Mouse (Mus musculus) liver (tissue): Measurements from ENCODE around the gene Fxyd3.

Experiments used
- DNase-seq: peaks from one replicate; pipeline ENCODE4 v3.0.0-alpha.2; 2020; ENCODE audit warnings: mixed read lengths

Gene Fxyd3

DNA sequence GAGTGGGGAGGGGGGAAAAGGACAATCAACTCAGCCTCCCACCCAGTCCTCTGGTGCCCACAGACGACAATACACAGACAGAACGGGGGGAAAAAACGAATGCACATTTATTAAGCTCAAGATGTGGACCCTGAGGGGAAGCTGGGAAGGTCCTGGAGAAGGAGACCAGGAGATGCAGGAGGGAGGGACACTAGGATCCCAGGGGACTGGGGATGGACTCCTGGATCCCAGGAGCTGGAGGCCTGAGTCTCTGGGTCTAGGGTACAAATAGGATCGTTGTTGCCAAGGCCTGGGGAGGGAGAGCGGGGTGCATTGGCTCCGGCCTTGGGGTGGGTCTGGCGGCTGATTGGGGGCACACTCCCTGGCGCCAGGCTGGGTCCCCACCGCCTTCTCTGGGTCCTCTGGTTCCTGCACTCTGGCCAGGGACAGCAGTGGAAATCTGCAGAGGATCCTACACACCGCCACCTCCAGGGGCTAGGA lies 34.0 kb downstream of the Fxyd3 start, which contains the start of gene Fxyd5:
Gene Fxyd5, minus strand, starts transcription at position 51 of the 480 bp plus-strand sequence.
- no peak for DNase-seq

DNA sequence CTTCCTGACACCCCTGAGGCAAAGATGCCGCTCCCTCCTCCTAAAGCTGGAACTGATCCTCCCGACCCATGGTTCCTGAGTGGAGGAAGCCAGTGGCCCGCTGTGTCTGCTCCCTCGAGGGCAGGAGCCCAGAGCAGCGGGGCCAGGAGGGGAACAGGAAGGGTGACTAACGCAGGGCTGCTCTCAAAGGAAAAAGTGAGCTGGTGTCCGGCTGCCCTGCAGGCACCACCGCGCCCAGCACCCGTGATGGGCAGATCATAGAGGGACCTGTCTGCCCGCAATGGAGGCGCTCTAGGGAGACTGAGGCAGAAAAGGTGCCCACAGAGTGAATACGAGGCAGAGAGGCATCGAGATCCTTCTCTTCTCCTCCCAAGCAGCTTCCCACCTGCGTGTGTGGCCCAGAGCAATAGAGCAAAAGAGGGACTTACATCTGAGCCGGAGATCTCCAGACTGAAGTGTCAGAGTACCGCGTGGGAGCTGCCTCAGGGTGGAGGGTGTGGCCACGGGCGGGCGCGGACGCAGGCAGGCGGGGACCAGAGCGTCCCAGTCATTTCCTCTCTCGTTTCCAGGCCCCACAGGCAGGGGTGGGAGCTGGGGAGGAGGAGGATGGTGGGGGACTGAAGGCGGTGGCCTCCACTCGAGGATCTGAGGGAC lies 34.7 kb downstream of the Fxyd3 start:
- DNase-seq: no peak

DNA sequence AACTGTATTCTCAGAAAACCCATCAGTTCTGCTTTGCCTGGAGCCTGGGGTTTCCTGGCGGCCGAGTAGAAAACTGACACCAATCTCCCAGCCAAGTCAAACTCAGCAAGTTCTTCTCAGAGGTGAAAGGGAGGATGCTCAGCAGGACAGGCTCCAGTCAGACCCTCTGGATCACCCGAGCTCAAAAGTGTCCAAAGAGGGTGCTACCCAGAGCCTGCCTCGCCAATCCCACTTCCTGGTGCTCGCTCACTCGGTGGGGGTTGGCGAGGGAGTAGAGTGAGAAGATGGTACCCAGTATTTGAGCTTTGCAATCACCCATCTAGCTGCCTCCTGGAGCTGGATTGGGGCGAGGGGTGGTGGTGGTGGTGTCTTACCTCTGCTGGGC lies 35.5 kb downstream of the Fxyd3 start:
- no peak for DNase-seq

DNA sequence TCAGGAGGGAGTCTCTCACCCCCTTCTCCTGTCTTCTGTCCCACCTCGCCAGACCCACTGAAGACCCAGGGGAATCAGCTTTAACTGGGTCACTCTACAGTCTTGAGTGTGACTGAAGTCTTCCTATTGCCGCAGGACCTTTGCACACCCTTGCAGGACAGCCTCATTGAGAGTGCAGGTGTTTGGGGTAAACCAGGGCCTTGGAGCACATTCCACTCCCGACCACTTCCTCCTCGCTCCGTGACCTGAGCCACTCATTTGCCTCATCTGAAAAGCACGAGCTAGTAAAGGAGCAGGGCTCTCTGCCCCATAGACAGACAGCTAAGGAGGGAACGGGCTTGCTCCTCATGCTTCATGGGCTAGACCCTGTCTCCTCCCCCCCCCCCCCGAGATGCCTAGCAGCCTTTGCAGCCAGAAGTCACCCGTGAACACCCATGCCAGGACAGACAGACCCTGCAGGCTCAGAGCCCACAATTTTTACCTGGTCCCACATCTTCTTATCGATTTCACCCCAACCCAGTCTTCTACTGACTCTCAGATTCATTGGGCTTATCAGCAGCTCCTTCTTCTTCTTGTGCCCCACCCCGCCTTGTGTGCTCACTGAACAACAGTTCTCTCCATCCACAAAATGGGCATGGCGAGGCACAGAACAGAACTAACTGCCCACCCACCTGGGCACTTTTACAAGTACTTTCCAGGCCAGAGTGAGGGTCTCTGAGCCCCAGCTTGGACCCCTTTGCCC lies 36.1 kb downstream of the Fxyd3 start:
- no peak for DNase-seq

DNA sequence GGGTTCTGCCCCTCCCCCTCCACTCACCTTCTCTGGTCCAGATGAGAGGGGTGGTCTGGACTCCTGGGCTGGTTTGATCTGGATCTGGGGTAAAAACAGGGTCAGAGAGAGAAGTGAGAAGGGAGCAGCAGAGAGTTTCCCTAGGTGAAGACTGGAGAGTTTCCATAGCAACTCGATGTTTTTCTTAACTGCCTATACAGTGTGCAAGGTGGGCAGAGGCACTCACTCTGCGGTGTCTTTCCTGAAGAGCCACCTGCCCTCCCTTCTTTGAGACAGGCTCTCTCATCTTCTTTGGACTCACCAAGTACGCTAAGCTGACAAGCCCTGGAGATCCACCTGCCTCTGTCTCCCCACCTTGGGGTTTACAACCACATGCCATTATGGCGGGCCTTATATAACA lies 37.5 kb downstream of the Fxyd3 start:
- DNase-seq: no peak

DNA sequence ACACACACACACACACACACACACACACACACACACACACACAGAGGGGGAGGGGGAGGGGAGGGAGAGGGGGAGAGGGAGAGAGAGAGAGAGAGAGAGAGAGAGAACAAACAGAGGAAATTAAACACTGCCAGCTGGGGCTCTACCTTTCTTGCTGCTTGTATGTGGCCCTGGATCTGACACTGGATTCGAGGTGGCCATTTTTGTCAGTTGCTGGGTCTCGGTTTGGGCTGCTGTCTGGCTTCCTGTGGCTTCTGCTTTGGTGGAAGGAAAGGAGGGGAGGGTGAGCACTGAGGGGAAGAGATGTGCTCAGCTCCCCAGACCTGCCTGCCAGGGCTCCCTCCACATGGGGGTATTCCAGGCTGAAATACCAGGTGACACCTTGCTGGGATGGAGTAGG lies 38.8 kb downstream of the Fxyd3 start:
- no peak for DNase-seq

DNA sequence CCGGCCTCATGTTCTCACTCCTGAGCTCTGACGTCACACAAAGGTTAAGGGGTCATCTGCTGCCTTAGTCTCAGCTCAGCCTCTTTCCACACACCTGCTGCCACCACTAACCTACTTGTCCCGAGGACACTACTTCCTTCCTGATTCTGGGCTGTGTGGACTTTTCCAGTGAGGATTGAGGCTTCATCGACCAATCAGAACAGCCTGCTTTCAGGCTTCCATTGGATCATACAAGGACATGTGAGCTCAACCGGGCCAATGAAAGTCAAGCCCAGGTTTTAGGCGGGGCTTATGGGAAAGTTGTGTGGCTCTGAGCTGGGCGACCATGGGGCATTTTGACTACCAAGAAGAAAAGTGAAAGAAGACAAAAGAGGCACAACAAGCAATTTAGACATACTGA lies 39.6 kb downstream of the Fxyd3 start:
- DNase-seq: no peak

DNA sequence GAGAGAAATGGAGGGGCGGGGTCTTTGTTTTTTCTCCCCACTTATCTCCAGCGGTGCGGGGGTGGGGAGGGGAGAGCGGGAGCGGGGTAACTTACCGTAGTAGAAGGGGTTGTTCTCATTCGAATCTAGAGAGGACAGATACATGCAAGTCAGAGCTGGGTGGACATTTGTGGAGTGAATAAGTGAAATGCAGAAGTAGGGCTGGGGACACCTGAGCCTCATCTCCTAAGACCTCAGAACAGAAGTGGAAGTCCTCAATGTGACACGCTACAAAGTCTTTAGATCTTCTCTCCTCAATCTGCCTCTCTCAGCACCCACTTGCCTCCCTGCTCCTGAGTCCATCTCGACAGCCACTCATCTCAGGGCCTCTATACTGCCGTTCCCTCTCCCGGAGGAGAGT lies 41.2 kb downstream of the Fxyd3 start:
- DNase-seq: no peak

DNA sequence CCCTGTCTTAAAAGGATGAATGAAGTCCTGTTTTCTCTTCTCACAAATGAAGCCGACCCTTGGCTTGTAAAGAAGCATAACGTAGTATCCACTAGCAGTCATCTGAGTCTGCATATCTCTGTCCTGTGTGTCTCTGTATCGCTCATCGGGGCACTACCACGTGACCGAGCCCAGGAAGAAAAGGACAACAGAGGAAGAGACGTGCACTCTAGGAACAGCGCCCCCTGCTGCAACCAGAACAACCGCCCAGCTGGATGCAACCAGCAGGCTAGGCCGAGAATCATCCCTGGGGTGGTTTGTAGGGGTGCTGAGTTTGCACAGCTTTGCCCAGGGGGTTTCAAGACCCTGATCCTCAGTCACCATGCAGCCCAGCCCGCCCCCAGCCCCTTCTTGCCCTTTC lies 41.7 kb downstream of the Fxyd3 start:
- DNase-seq: peak; percentile 54

DNA sequence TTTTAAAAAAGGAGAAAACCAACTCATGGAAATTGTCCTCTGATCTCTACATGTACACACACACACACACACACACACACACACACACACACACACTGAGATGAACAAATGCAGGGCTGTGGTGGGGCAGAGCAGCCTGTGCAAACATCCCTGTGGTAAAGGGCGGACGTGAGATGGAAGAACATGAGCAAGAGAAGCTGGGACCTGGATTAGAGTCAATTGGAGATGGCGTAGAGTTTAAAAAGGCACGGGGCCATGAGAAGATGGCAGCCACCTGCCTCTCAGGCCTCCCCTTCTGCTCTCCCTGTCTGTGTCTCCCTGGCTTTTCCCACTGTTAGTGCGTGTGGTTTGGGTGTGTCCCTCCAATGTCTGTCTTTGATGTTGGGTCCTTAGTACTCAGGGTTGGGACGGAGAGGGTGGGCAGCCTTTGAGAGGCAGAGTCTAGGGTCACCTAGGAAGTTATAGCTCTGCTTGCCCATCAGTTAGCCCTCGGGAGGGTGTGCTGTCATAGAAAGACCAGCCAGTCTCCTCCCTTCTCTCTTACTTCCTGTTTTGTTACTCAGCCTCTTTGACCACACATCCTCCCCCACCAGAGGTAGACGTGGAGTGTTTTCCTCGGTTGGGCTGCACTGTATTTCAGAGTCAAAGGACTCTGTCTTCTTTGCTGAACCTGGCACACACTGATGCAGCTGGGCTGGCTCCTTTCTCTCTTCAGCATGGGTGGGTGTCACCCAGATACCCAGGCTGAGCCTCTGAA lies 42.9 kb downstream of the Fxyd3 start:
- DNase-seq: no peak

DNA sequence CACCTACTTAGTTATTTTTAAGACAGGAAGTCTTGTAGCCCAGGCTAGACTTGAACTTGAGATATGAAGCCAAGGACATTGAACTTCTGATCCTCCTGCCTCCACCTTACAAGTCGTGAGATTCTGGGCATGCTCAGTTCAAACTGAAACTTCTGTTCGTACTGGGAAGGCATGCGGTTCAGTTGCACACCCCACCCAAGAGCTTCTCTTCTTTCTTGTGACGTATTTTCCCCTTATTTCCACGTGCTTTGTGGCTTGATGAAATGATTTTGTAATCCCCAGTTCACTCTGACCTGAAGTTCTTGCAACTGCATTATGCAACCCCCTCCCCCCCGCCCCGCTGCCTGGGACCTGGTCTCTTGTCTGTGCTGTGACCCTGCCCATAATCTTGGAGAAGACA lies 44.8 kb downstream of the Fxyd3 start:
- DNase-seq: no peak

DNA sequence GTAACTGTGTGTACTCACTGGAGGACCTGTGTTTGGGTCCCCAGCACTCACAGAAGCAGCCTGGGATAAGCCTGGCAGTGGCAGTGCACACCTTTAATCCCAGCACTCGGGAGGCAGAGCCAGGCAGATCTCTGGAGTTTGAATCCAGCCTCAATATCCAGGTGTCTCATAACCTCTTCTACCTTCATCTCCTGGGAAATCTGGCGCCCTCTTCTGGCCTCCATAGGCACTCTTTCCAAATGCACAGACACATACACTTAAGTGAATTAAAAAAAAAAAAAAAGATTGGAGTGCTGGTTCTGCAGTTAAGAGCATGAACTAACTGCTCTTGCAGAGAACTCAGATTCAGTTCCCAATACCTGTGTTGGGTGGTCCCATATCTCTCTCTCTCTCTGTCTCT lies 45.8 kb downstream of the Fxyd3 start:
- no peak for DNase-seq

DNA sequence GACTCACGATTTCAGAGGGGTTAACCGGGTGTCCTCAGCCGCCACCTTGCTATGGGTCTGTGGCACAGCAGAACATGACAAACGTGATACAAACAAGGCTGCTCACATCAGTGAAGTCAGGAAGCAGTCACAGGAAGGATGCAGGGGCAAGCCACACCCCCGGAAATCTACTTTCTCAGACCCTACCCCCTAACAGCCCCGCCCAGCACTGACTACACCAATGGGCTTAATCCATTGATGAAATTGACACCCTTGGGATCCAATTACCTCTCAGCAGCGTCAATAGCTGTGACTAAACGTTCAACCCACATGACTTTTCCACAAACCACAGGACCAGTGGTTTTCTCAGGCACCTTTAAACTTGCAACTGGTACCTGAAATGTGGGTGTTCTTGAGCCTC lies 47.9 kb downstream of the Fxyd3 start:
- DNase-seq: no peak
